Mouse (Mus musculus): ENCODE results near the gene Fhod1. TPM values are rescaled to one million over a fixed set of nuclear protein-coding genes. Genes with fewer than 3 reads are reported as not detected.

The Fhod1 gene
- total and polyA plus RNA-seq, 3 experiments, result 2.5 to 10.9 TPM; not detected in 1

GRCm38 (mm10) chr8:105326141-105326672, 21.5 kb downstream of the Fhod1 start, which contains the start of the genes Lrrc29 and Tmem208 (continued):
- TF ChIP-seq POLR2A (IDR thresholded peaks at IDR 0.05; ENCODE audit: control insufficient read depth in 1 of 2, insufficient read depth in 1 of 2, low read depth in 1 of 2, low read length in 2 of 2, poor library complexity in 1 of 2) (peak; percentile 65 to 96; a peak in 3 of 4 replicates), JUND (IDR thresholded peaks at IDR 0.05; ENCODE audit: low read depth, low read length) (no peak), ETS1 (IDR thresholded peaks at IDR 0.05; ENCODE audit: low read depth, low read length) (no peak; the same call in 1 of the 2 replicates), NELFE (IDR thresholded peaks at IDR 0.05; ENCODE audit: low read depth, low read length) (peak; percentile 96), HCFC1 (IDR thresholded peaks at IDR 0.05; ENCODE audit: low read depth, low read length) (peak; percentile 96), MAZ (IDR thresholded peaks at IDR 0.05; ENCODE audit: low read depth, low read length) (no peak; the same call in 1 of the 2 replicates), SIN3A (IDR thresholded peaks at IDR 0.05; ENCODE audit: low read length) (peak; percentile 90), BHLHE40 (IDR thresholded peaks at IDR 0.05; ENCODE audit: borderline replicate concordance, low read depth, low read length) (no peak), CHD1 (IDR thresholded peaks at IDR 0.05; ENCODE audit: low read depth, low read length) (no peak), MAX (IDR thresholded peaks at IDR 0.05; ENCODE audit: low read length) (peak; percentile 64; the same call in 1 of the 2 replicates), ZNF384 (IDR thresholded peaks at IDR 0.05; ENCODE audit: low read depth, low read length) (no peak), TCF12 (IDR thresholded peaks at IDR 0.05; ENCODE audit: low read depth, low read length) (peak; percentile 82), POLR2AphosphoS5 (IDR thresholded peaks at IDR 0.05; ENCODE audit: borderline replicate concordance, low read depth, low read length) (0 out of 2 replicates have a peak, but pooled peaks have one; percentile 55), KAT2A (conservative IDR thresholded peaks at IDR 0.05; ENCODE audit: low read depth, low read length) (peak; percentile 77; the same call in 1 of the 2 replicates), GATA1 (IDR thresholded peaks at IDR 0.05; ENCODE audit: low read depth, low read length) (no peak), TAL1 (IDR thresholded peaks at IDR 0.05; ENCODE audit: low read length) (no peak), POLR2AphosphoS2 (IDR thresholded peaks at IDR 0.05; ENCODE audit: low read length) (peak; percentile 82; the same call in 1 of the 2 replicates), USF1 (IDR thresholded peaks at IDR 0.05; ENCODE audit: low read depth, low read length) (no peak), USF2 (IDR thresholded peaks at IDR 0.05; ENCODE audit: borderline replicate concordance in 1 of 2, insufficient read depth in 1 of 2, low read depth in 1 of 2, low read length in 2 of 2) (no peak), MYC (IDR thresholded peaks at IDR 0.05; ENCODE audit: low read depth, low read length) (peak; percentile 71; the same call in 1 of the 2 replicates), ZKSCAN1 (IDR thresholded peaks at IDR 0.05; ENCODE audit: low read depth, low read length) (no peak), SMC3 (IDR thresholded peaks at IDR 0.05; ENCODE audit: low read depth, low read length) (peak; percentile 20; the same call in 1 of the 2 replicates), ELF1 (IDR thresholded peaks at IDR 0.05; ENCODE audit: low read depth, low read length) (peak; percentile 96)

- Histone ChIP-seq H3K9ac (ENCODE audit: control insufficient read depth, low read depth, low read length, poor library complexity, severe bottlenecking) (peak overlapping the region; percentile 84), H3K9me3 (replicated peaks; ENCODE audit: insufficient read depth, low read length) (no peaks in the 10 kb centered on the region), H3K27ac (ENCODE audit: control insufficient read depth, low read depth, low read length) (peak overlapping the region; percentile 43), H3K27me3 (ENCODE audit: control insufficient read depth in 1 of 2, insufficient read depth in 2 of 2, low read length in 2 of 2) (no peaks in the 10 kb centered on the region), H3K4me1 (ENCODE audit: control insufficient read depth in 1 of 2, insufficient read depth in 2 of 2, low read length in 2 of 2) (peaks cover 18 to 29% of the 10 kb centered on the region in 2 experiments), H3K36me3 (ENCODE audit: control insufficient read depth in 1 of 2, insufficient read depth in 2 of 2, low read length in 2 of 2) (peaks cover 10 to 34% of the 10 kb centered on the region in 2 experiments), H3K79me2 (ENCODE audit: control insufficient read depth, insufficient read depth, low read length, poor library complexity) (peaks cover 20% of the 10 kb centered on the region), H3K4me3 (ENCODE audit: control insufficient read depth in 1 of 2, insufficient read depth in 1 of 2, low read depth in 2 of 2, low read length in 2 of 2) (peak overlapping the region; percentile 81 to 88)
- no peak for DNase-seq (ENCODE audit: low read depth, low spot score)
- TF ChIP-seq MAFK (IDR thresholded peaks at IDR 0.05; ENCODE audit: borderline replicate concordance, low read depth, low read length) (no peak), KAT2A (conservative IDR thresholded peaks at IDR 0.05; ENCODE audit: low read depth, low read length) (no peak), MXI1 (IDR thresholded peaks at IDR 0.05; ENCODE audit: low read depth, low read length) (no peak), POLR2AphosphoS2 (IDR thresholded peaks at IDR 0.05; ENCODE audit: low read length) (no peak), RAD21 (IDR thresholded peaks at IDR 0.05; ENCODE audit: low read depth, low read length) (no peak), SIN3A (IDR thresholded peaks at IDR 0.05; ENCODE audit: low read length) (no peak), TBP (IDR thresholded peaks at IDR 0.05; ENCODE audit: low read depth, low read length) (no peak), CHD1 (IDR thresholded peaks at IDR 0.05; ENCODE audit: low read depth, low read length) (no peak), UBTF (IDR thresholded peaks at IDR 0.05; ENCODE audit: borderline replicate concordance, insufficient read depth, low read depth, low read length) (no peak), ZNF384 (IDR thresholded peaks at IDR 0.05; ENCODE audit: low read depth, low read length) (no peak)
These were observed 22.1 kb downstream of the Fhod1 start for GRCm38 (mm10) chr8:105325641-105326093.
